Mouse (Mus musculus) liver, adult 2 months (tissue): ENCODE measurements around the gene Ttc39d.

Experiments
- CTCF ChIP-seq: fragments of 200-500 bp; IDR thresholded peaks from 2 replicates; pipeline ENCODE4 v1.5.1; 2011; ENCODE audit warnings: low read depth, low read length, control low read depth
- POLR2A ChIP-seq: fragments of 200-500 bp; IDR thresholded peaks from 2 replicates; pipeline ENCODE4 v1.6.1; 2011; ENCODE audit warnings: low read length, control low read depth; ENCODE audit not compliant: insufficient read depth; ENCODE audit errors: extremely low read depth

GRCm38 (mm10) chr17:80233844-80234243 lies 26.6 kb downstream of the Ttc39d start:
- no peak for TF ChIP-seq CTCF
- no peak for TF ChIP-seq POLR2A
